Mouse (Mus musculus): ENCODE results near the gene Ccr9.

GRCm38 (mm10) chr9:123818601-123819000 is 140.4 kb downstream of the Ccr9 start:
- TF ChIP-seq KAT2A (conservative IDR thresholded peaks at IDR 0.05; ENCODE audit: low read depth, low read length) (no peak), EP300 (IDR thresholded peaks at IDR 0.05; ENCODE audit: low read depth in 1 of 2, low read length in 2 of 2) (no peak), MXI1 (IDR thresholded peaks at IDR 0.05; ENCODE audit: low read depth, low read length) (no peak)
